Mouse (Mus musculus) naive thymus-derived CD4-positive, alpha-beta T cell, adult 2 months (primary cell): ENCODE measurements around the gene Eya4.

Source experiments
- DNase-seq: peaks from one replicate; pipeline ENCODE4 v3.0.0-alpha.2; 2011; ENCODE audit warnings: low read depth

The Eya4 gene

DNA sequence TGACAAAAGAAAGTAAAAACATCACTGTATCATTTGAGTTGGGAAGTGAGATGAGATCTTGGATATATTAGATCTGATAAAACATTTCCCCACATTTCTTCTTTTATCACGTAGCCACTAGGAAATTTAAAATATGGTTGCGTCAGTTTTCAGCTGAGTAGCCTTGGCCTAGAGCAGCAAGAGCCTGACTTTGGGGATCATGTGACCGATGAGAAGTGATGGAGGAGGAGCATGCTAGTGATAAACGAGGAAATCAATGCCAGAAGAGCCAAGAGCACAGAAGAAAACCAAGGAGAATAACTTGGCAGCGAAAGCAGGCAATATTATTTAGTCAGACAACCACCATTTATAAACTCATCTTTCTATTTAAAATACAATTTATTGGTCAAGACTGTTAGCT lies 119.7 kb downstream of the Eya4 start:
- DNase-seq, result no peak

DNA sequence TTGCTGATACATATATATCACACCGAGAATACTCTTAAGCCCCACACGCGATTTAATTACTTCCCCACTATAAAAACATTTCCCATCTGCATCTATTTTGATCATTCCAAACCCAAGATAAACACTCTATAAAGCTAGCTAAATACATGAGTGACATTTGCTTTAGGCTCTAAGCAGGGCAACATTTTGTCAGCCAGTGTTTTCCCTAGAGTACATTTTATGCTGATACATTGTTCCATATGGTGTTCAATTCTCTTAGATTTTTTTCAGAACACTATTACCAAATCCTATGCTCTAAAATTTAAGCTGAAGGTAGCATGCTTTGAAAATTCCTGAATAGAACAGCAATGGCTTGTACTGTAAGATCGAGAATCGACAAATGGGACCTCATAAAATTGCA lies 127.2 kb downstream of the Eya4 start:
- no peak for DNase-seq

GRCm38 (mm10) chr10:23220432-23220831 lies 130.2 kb downstream of the Eya4 start:
- no peak for DNase-seq

- no peak for DNase-seq
These were observed 133.8 kb downstream of the Eya4 start for GRCm38 (mm10) chr10:23216815-23217214.

DNA sequence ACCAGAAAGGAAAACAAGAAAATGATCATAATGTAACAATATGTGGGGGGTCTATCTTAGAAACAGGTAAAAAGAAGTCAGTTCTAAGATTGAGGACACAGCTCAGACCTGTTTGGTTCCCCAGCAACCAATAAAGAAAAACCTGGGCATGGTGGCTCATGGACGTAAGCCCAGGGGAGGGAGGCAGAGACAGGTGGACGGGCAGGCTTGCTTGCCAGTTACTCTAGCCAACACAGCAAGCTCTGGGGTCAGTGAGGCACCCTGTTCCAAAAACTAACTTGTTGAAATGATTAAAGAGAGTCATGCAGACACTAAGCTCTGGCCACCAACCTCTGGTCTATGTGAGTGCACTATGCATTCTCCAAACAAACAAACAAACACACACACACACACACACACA lies 139.2 kb downstream of the Eya4 start:
- DNase-seq, result no peak

- DNase-seq, result no peak
These were observed 146.7 kb downstream of the Eya4 start for GRCm38 (mm10) chr10:23203885-23204284.

DNA sequence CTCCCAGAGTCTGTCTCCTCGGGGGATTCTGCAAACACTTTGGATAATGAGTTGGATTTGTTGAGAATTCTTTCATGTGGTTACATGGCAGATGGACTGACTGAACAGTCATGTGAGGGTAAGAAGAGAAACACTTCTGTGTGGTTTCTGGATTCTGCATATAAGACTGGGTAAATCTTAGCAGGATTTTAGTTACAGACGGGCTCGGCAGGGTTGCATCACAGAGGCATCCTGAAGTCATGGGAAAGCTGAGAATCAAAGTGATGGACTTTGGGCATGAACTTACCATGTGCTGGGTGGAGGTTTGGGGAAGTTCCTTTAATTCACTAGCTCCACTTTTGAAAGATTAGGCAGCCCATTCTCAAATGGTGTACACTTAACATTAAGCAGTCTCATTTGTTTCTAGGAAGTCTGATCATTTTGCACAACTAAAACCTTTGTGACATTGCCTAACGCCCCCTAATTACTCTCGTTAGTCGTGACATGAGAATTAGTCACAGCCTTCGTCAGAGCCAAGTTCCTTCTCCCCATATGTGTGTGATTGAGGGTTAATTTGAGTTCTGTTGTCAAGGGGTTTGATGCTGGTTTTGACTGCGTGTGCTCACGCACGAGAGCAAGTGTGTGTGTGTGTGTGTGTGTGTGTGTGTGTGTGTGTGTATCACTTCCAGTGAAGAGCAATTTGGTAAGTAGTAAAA lies 147.3 kb downstream of the Eya4 start:
- DNase-seq, result no peak

DNA sequence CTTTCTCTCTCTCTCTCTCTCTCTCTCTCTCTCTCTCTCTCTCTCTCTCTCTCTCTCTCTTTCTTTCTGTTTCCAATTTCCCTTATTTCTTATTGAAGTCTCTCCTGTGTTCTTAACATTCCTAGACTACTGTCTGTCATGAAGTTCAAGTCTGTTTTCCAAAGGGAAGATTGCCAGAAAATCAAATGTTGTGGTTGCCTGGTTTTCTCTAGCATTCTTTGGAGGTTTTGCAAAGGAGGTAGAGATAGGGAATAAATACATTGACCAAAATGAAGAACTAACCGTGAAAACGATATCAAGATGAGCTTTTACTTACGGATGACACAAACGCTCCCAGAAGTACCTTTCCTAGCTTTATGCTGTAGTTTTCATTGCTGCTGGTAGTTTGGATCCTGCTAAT lies 148.0 kb downstream of the Eya4 start:
- DNase-seq, result no peak

GRCm38 (mm10) chr10:23198251-23198650 lies 152.3 kb downstream of the Eya4 start:
- no peak for DNase-seq

- no peak for DNase-seq
These were observed 154.2 kb downstream of the Eya4 start for GRCm38 (mm10) chr10:23196336-23196735.

DNA sequence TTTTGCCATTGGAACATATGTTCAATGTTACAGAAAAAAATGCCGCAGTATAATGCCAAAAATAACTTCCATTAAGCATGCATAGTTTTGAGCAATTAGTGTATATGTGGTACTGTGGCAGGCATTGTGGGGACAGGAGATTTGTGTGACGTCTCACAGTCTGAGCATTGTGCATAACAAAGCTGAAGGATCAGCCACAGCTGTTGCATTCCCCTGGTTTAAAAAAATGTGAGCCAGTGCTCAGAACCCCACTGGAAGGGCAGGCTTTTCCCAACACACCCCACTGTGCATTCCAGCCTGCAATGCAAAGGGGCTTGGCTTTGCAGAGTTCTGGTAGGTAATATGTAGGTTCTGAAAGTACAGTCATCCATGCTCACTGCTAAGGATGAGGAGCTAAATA lies 155.2 kb downstream of the Eya4 start:
- no peak for DNase-seq

- no peak for DNase-seq
These were observed 160.8 kb downstream of the Eya4 start for GRCm38 (mm10) chr10:23189836-23190235.

GRCm38 (mm10) chr10:23185391-23185790 lies 165.2 kb downstream of the Eya4 start:
- DNase-seq, result no peak

- DNase-seq, result no peak
These were observed 168.8 kb downstream of the Eya4 start for GRCm38 (mm10) chr10:23181572-23182493.

DNA sequence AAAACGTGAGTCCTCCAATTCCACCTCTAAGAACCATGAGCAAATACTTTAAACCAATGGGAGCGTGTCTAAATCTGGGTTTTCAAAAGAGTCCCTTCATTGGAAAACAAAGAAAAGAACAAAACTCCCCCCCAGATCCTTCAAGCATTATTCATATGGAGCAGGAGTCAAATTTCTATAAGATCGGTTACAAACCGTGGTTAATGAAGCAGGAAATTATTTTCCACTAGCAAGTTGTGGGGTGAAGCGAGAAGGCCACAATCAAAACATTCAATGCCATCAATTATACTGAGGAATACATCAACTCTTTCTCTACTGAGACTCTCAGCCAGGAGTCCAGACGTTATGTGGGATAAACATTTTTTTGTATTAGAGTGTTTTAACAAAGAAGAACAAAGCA lies 171.3 kb downstream of the Eya4 start:
- DNase-seq, result no peak

DNA sequence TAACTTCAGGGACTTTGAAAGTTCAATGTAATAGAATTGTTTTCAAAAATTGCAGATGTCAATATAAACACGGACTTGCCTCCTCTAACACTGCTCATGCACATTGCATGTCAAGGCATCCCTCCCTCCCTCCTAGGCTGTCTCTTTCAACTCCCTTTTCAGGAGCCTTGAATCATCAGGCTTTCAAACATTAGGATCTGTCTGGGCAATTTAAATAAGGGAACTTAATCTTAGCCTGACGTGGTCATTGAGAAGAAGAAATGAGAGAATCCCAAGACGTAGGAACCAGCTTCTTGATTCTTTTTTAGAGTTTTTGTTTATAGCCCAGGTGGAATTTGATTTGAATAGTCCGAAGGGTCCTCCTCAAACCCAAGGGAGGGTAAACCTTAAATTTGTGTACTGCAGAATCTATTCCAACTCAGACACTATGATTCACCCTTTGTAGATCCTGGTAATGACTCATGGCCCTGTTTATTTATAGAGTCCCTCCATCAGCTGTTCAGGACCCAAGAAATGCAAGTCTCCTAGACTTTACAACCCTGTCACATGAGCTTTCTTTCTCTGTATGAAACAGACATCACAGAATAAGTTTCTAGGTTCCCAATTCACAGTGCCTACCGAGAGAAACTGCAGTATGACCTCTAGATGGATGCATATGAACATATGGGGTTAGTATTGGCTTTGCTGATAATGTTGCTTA lies 173.1 kb downstream of the Eya4 start:
- DNase-seq, result no peak

DNA sequence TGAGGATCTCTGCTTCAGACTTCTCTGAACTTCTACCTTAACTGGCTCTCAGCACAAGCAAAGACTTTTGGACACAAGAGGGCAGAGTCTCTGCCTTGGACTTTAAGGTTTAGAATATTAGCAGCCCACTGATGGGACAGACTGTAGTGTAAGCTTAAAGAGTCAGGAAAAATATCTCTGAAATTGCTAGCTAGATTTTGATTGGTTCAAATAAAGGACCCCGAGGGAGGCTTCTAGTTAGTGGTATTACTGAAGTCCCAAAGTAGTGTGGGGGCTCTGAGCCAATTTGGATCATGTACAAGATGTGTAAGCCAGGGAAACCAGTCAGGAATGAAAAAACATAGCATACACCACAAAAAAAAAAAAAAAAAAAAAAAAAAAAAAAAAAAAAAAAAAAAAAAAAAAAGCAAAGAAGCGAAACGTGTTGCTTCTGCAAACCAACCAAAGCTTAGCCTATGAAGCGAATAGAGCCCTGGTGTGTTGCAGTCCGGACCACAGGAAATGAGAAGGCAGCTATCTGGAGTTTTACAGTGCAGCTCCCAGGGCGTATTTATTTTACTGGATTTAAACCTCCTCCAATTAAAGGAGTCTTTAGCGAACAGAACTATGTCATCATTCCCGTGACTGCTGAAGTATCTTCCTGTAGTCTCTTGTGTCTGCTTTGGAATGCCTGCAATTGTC lies 173.8 kb downstream of the Eya4 start:
- no peak for DNase-seq

DNA sequence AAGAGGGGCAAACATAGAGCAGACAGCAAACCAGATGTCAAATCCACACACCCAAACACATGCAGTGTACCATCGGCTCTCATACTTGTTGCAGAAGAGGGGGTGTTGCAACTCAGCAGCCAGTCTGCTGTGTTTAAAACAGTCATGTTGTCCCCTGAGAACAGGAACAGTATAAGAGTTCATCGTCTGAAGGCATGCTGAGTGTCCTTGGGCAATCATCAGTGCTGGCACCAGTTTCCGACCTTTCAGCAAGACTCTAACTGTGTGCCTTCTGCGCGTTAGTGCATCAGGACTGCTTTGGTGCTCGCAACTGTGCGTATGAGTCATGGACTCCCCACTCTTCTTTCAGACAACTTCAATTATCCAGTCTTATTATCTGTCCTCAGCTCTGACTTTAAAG lies 179.0 kb downstream of the Eya4 start:
- no peak for DNase-seq

GRCm38 (mm10) chr10:23165089-23165642 lies 185.4 kb downstream of the Eya4 start:
- DNase-seq, result no peak

GRCm38 (mm10) chr10:23159844-23160243 lies 190.7 kb downstream of the Eya4 start:
- no peak for DNase-seq

- no peak for DNase-seq
These were observed 191.4 kb downstream of the Eya4 start for GRCm38 (mm10) chr10:23159138-23159537.
